Mouse (Mus musculus): ENCODE results near the gene Hipk4. TPM values are rescaled to one million over a fixed set of nuclear protein-coding genes. Genes with fewer than 3 reads are reported as not detected.

Gene Hipk4
- polyA plus RNA-seq, 1 experiment from 2014 or later: 0.95 TPM

- TF ChIP-seq CTCF (IDR thresholded peaks at IDR 0.05; ENCODE audit: low read depth): no peak
- no peak overlapping the region for H3K9ac ChIP-seq
- H3K36me3 ChIP-seq (ENCODE audit: insufficient read depth): peaks cover 20% of the 10 kb centered on the region
- H3K27ac ChIP-seq (ENCODE audit: low read depth): peak overlapping the region; percentile 87
- peaks cover 6% of the 10 kb centered on the region; the same call in 1 of the 2 replicates for H3K4me1 ChIP-seq (ENCODE audit: insufficient read depth)
- 68% methylated on average over 3 of the region's 3 CpGs for WGBS
- H3K4me3 ChIP-seq (ENCODE audit: low read depth, low read length): peak overlapping the region; percentile 33
- no peaks in the 10 kb centered on the region for H3K9me3 ChIP-seq (ENCODE audit: low read depth, low read length)
- no peaks in the 10 kb centered on the region for H3K27me3 ChIP-seq (ENCODE audit: insufficient read depth, low read length)
- H3K4me2 ChIP-seq: peak overlapping the region; percentile 63
- ATAC-seq (ENCODE audit: insufficient read depth) (no peak), DNase-seq (no peak)
These were observed 42.6 kb upstream of the Hipk4 start for GRCm38 (mm10) chr7:27480506-27480905.

DNA sequence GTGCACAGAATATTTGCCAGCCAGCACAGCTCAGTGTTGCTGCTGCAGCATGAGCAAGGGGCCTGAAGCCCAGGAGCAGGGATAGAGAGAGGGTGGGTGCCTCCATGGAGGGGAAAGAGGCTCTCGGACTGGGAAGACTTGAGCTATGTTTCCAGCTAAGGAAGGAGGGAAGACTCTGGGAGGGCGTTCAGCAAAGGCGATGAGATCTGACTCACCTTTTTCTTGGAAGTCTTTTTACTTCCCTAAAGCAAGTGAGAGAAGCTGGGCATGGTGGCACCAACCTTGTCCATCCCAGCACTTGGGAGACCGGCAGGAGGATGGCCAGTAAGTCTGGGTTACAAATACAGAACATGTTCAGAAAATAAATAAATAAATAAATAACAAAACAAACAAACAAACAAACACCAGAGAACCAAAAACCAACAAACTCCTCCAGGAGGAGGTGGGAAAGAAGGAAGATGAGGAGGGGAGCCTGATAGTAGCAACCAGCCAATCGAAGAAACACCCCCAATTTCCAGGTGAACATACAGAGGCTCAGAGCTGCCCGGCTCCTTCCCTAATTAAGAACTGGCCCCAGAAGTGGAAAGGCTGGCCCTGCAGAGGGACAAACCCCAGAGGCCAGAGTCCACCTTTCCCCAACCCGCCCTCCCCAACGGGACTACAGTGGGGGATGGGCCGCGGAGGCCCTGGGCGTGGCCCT is 42.0 kb upstream of the Hipk4 start:
- peaks cover 16% of the 10 kb centered on the region for H3K36me3 ChIP-seq (ENCODE audit: insufficient read depth)
- no peak for ATAC-seq (ENCODE audit: insufficient read depth)
- peaks cover 6% of the 10 kb centered on the region; the same call in 1 of the 2 replicates for H3K4me1 ChIP-seq (ENCODE audit: insufficient read depth)
- peak overlapping the region; percentile 87 for H3K27ac ChIP-seq (ENCODE audit: low read depth)
- H3K9ac ChIP-seq: peak overlapping the region; percentile 34
- peak overlapping the region; percentile 63 for H3K4me2 ChIP-seq
- no peaks in the 10 kb centered on the region for H3K27me3 ChIP-seq (ENCODE audit: insufficient read depth, low read length)
- no peak for DNase-seq
- WGBS: 12% methylated on average over 11 of the region's 11 CpGs
- H3K4me3 ChIP-seq (ENCODE audit: low read depth, low read length): peak overlapping the region; percentile 33
- no peak for TF ChIP-seq CTCF (IDR thresholded peaks at IDR 0.05; ENCODE audit: low read depth)
- no peaks in the 10 kb centered on the region for H3K9me3 ChIP-seq (ENCODE audit: low read depth, low read length)

- H3K27ac ChIP-seq (ENCODE audit: low read depth): peak overlapping the region; percentile 87
- no peak for TF ChIP-seq CTCF (IDR thresholded peaks at IDR 0.05; ENCODE audit: low read depth)
These were observed 41.5 kb upstream of the Hipk4 start for GRCm38 (mm10) chr7:27481627-27481969.

GRCm38 (mm10) chr7:27483860-27484259 is 39.2 kb upstream of the Hipk4 start:
- TF ChIP-seq CTCF (IDR thresholded peaks at IDR 0.05; ENCODE audit: low read depth): no peak
- DNase-seq (no peak), ATAC-seq (ENCODE audit: insufficient read depth) (no peak)
- Histone ChIP-seq H3K9me3 (ENCODE audit: low read depth, low read length) (no peaks in the 10 kb centered on the region), H3K27me3 (ENCODE audit: insufficient read depth, low read length) (no peaks in the 10 kb centered on the region), H3K9ac (no peak overlapping the region), H3K4me3 (ENCODE audit: low read depth, low read length) (no peak overlapping the region), H3K4me1 (ENCODE audit: insufficient read depth) (peaks cover 8% of the 10 kb centered on the region; the same call in 1 of the 2 replicates), H3K4me2 (no peak overlapping the region), H3K36me3 (ENCODE audit: insufficient read depth) (no peaks in the 10 kb centered on the region), H3K27ac (ENCODE audit: low read depth) (no peak overlapping the region)
- WGBS: 81% methylated on average over 4 of the region's 4 CpGs

More at GRCm38 (mm10) chr7:27481627-27481969, 41.5 kb upstream of the Hipk4 start:
- DNase-seq (peak; percentile 91), ATAC-seq (ENCODE audit: insufficient read depth) (peak; percentile 95)
- Histone ChIP-seq H3K9me3 (ENCODE audit: low read depth, low read length) (no peaks in the 10 kb centered on the region), H3K9ac (peak overlapping the region; percentile 34), H3K36me3 (ENCODE audit: insufficient read depth) (peaks cover 11% of the 10 kb centered on the region), H3K4me3 (ENCODE audit: low read depth, low read length) (peak overlapping the region; percentile 33), H3K4me1 (ENCODE audit: insufficient read depth) (peaks cover 6% of the 10 kb centered on the region; the same call in 1 of the 2 replicates), H3K4me2 (peak overlapping the region; percentile 63), H3K27me3 (ENCODE audit: insufficient read depth, low read length) (no peaks in the 10 kb centered on the region)
- WGBS: 0% methylated on average over 11 of the region's 12 CpGs

GRCm38 (mm10) chr7:27486102-27486769 is 36.8 kb upstream of the Hipk4 start:
- WGBS: 3% methylated on average over 13 of the region's 13 CpGs
- peak; percentile 74 for DNase-seq
- peak overlapping the region; percentile 17 for H3K9ac ChIP-seq

DNA sequence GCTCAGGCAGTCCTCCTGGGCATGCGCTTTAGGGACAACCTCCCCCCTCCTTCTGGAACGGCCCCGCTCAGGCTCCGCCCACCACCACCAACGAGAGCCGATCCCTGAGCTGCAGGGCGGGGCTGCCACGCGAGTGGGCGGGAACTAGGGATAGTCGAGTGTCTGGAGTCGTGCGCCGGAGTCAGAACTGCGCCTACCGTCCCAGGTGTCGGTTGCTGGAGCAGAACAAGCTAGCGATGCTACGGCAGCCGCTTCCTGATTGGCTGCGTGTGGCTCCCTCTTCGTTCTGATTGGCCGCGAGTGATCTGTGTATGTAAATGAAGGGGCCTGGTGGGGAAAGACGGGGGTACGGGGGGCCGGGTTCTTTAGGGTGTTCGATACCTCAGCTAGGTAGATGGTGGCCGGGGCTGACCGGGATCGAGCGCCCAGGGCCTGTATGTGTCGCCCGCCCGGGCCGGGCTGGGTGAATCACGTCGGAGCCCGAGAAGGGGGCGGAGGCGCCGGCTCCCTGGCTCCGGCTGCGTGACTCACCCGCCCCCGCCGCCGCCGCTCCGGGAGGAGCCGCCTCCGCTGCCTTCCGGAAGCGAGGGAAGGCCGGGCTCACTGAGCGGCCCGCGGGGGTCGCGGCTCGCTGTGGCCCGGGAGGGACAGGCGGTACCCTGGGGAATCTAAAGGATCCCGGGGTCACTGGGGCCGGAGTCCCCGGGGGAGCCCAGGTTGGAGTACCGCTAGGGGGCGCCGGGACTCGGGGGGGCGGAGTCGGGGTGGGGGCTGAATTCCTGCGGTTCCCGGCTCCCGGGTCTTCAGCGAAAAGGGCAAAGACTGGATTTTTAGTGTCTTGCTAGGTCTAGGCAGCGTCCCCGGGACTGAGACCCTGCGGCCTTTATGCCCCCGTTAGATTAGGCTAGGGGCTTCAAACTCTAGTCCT is 36.0 kb upstream of the Hipk4 start, which contains the start of gene Sertad1:
Gene Sertad1 (plus strand): TSS at position 141 of the 928 bp plus-strand sequence.
- peak within 1 kb of the TSS; percentile 83 for H3K4me2 ChIP-seq
- peak; percentile 61 for TF ChIP-seq CTCF (IDR thresholded peaks at IDR 0.05; ENCODE audit: low read depth)
- H3K27me3 ChIP-seq (ENCODE audit: insufficient read depth, low read length): no peaks in the 10 kb centered on the region
- peak; percentile 100 for DNase-seq
- peak within 1 kb of the TSS; percentile 86 for H3K9ac ChIP-seq
- H3K4me1 ChIP-seq (ENCODE audit: insufficient read depth): peaks cover 6% of the 10 kb centered on the region
- under 1% methylated on average over 80 of the region's 80 CpGs for WGBS
- H3K27ac ChIP-seq (ENCODE audit: low read depth): peak within 1 kb of the TSS; percentile 97
- peaks cover 9% of the 10 kb centered on the region for H3K36me3 ChIP-seq (ENCODE audit: insufficient read depth)
- ATAC-seq (ENCODE audit: insufficient read depth): peak; percentile 92
- peak within 1 kb of the TSS; percentile 76 for H3K4me3 ChIP-seq (ENCODE audit: low read depth, low read length)
- H3K9me3 ChIP-seq (ENCODE audit: low read depth, low read length): no peaks in the 10 kb centered on the region

More at GRCm38 (mm10) chr7:27486102-27486769, 36.8 kb upstream of the Hipk4 start:
- H3K4me2 ChIP-seq: peak overlapping the region; percentile 83
- peak overlapping the region; percentile 97 for H3K27ac ChIP-seq (ENCODE audit: low read depth)
- H3K9me3 ChIP-seq (ENCODE audit: low read depth, low read length): no peaks in the 10 kb centered on the region
- peaks cover 9% of the 10 kb centered on the region for H3K36me3 ChIP-seq (ENCODE audit: insufficient read depth)
- H3K4me3 ChIP-seq (ENCODE audit: low read depth, low read length): peak overlapping the region; percentile 76
- ATAC-seq (ENCODE audit: insufficient read depth): no peak
- H3K27me3 ChIP-seq (ENCODE audit: insufficient read depth, low read length): no peaks in the 10 kb centered on the region
- peaks cover 4% of the 10 kb centered on the region; the same call in 1 of the 2 replicates for H3K4me1 ChIP-seq (ENCODE audit: insufficient read depth)
- no peak for TF ChIP-seq CTCF (IDR thresholded peaks at IDR 0.05; ENCODE audit: low read depth)

Data from lung, embryonic 14.5 days (tissue).